Mouse (Mus musculus): ENCODE measurements at regions not wholly inside any gene's neighbourhood (a gene's known extent, or its start where the extent isn't known, plus 50 kb on each side); places are given as distances from the start of the nearest gene placed in this dataset.

DNA sequence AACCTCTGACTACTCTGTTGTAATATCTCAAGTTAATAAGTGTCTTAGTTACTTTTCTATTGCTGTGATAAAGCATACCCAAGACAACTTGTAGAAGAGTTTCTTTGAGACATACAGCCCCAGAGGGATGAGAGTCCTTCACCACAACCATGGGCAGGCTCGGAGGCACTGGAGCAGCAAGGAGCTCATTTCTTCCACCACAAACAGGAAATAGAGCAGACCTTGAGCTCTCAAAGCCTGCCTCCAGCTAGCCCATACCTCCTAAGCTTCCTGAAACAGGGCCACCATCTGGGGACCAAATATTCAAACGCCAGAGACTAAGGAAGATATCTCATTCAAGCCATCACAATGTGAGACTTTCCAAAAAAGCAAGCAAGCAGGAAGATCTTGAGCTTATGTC, 74.6 kb downstream of the Olfr267 start:
- TF ChIP-seq CTCF (IDR thresholded peaks at IDR 0.05): no peak
- TF ChIP-seq EP300 (IDR thresholded peaks at IDR 0.05; ENCODE audit: insufficient read depth, low read depth, low read length): no peak
- no peak for TF ChIP-seq POLR2A (IDR thresholded peaks at IDR 0.05; ENCODE audit: insufficient read depth, low read depth, low read length)
